Mouse (Mus musculus) testis, adult 2 months (tissue): ENCODE results near the gene Pfn4. TPM values are rescaled to one million over a fixed set of nuclear protein-coding genes. Genes with fewer than 3 reads are reported as not detected.

Source experiments
- H3K27ac ChIP-seq: fragments of 200-500 bp; 2 replicates; pipeline ENCODE4 v1.5.1; 2012; ENCODE audit warnings: low read depth, low read length; ENCODE audit not compliant: control insufficient read depth, insufficient read depth
- H3K27me3 ChIP-seq: fragments of 200-500 bp; 2 replicates; pipeline ENCODE4 v1.6.1; 2012; ENCODE audit warnings: mild to moderate bottlenecking, low read length, moderate library complexity; ENCODE audit not compliant: control insufficient read depth, insufficient read depth
- H3K36me3 ChIP-seq: fragments of 200-500 bp; 2 replicates; pipeline ENCODE4 v1.6.1; 2012; ENCODE audit warnings: mild to moderate bottlenecking, low read length; ENCODE audit not compliant: control insufficient read depth, insufficient read depth
- H3K4me1 ChIP-seq: fragments of 200-500 bp; 2 replicates; pipeline ENCODE4 v1.6.1; 2012; ENCODE audit warnings: low read length; ENCODE audit not compliant: control insufficient read depth, insufficient read depth
- H3K4me3 ChIP-seq: fragments of 200-500 bp; 2 replicates; pipeline ENCODE4 v1.5.1; 2012; ENCODE audit warnings: low read depth, mild to moderate bottlenecking, low read length, moderate library complexity, mixed read lengths; ENCODE audit not compliant: control insufficient read depth
- CTCF ChIP-seq: fragments of 200-500 bp; IDR thresholded peaks from 2 replicates; pipeline ENCODE4 v1.5.1; 2012; ENCODE audit warnings: low read depth, mild to moderate bottlenecking, inconsistent platforms, low read length, moderate library complexity; ENCODE audit not compliant: control insufficient read depth, insufficient read depth, insufficient replicate concordance
- POLR2A ChIP-seq: fragments of 200-500 bp; IDR thresholded peaks from 2 replicates; pipeline ENCODE4 v1.6.1; 2012; ENCODE audit warnings: low read depth, mild to moderate bottlenecking, inconsistent platforms, low read length, moderate library complexity; ENCODE audit not compliant: control insufficient read depth
- polyA plus RNA-seq: library from polyadenylated mRNA; depleted of rRNA; stranded (reverse); fragments of >200 nt; gene quantifications from 2 replicates; pipeline ENCODE4 v1.2.3, GENCODE M21; 2012; rRNA removed

Gene Pfn4
- polyA plus RNA-seq, result 165 and 173 TPM in 2 replicates

DNA sequence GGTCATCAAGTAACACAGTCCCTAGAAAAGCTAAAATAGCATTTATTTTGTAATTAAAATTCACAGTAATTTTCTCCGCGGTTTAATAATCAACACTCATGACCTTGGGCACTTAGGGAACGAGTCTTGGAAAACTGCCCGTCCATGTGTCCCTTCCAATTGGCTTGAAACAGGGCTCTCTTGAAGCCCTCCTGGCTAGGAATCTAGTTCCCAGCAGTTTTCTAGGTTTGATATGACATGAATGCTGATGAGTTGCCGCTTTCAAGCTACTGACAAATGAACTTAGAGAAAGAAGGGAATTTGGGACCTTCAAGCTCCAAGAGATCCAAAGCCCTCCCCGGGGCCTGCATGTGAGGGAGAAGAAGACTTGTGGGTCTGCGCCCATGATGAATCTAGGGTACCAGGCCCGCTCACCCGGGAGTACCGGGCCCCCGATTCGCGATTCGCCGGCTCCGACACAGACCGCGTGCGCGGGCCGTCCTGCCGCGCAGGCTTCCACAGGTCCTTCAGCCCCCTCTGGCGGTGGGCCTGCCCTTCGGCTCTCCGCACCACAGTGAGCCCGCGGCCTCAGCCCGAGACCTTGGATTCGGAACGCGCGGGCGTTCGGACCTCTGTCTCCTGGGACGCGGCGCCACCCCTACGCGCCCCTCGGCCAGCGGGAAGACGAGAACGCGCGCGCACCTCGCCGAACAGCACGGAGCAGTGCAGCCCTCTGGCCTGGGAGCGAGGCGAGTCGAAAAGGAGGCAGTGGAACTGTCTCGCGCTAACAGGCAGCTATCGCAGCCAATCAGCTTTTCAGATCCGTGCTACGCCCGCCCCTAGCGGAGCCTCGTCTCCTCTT, at the start of gene Pfn4, which contains the start of gene Fam228b:
Gene Pfn4, plus strand, starts transcription at position 531 of the 841 bp plus-strand sequence.
Gene Fam228b, minus strand, starts transcription at position 776 of the 841 bp plus-strand sequence.
- peak within 1 kb of the TSS; percentile 93 for H3K27ac ChIP-seq
- H3K27me3 ChIP-seq, result no peaks in the 10 kb centered on the region
- peak; percentile 82 for TF ChIP-seq CTCF
- TF ChIP-seq POLR2A, result peak; percentile 89
- H3K36me3 ChIP-seq, result no peaks in the 10 kb centered on the region
- H3K4me1 ChIP-seq, result no peaks in the 10 kb centered on the region; the same call in none of the 2 replicates
- H3K4me3 ChIP-seq, result peak within 1 kb of the TSS; percentile 91

DNA sequence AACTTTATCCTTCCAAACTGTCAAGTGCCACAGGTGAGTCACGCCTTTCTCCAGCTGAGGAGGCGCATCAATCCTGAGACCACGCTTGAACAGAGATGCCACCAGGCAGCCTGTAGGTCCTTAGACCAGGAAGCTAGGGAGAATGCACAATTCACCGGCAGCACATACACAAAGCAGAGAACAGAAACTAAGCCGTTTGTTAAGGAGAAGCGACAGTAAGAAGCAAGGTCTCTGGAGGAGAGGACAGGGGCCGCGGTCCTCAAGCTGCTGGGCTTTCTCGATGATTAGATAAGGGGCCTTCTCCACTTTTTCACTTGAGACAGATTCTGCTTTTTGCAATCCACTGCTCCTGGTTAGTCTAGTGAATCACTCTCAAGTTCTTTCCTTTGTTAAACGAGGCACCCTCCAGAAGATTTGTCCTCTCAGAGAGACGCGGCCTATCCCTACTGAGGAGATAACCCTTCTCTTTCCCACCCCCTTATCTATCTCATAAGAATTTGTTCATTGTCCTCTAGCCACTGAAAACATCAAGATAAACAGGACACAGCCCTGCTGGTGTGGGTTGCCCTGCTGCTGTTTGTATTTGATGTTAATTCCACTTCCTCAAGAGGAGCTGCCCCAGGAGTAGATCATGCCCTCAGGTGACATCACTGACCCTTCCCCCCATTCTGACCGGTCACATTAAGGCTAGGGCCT, 49.6 kb upstream of the Pfn4 start:
- H3K4me1 ChIP-seq, result peaks cover 6% of the 10 kb centered on the region
- H3K27ac ChIP-seq, result no peak overlapping the region
- no peak overlapping the region for H3K4me3 ChIP-seq
- no peaks in the 10 kb centered on the region; the same call in 1 of the 2 replicates for H3K36me3 ChIP-seq
- TF ChIP-seq POLR2A (no peak), CTCF (no peak)
- H3K27me3 ChIP-seq, result no peaks in the 10 kb centered on the region

DNA sequence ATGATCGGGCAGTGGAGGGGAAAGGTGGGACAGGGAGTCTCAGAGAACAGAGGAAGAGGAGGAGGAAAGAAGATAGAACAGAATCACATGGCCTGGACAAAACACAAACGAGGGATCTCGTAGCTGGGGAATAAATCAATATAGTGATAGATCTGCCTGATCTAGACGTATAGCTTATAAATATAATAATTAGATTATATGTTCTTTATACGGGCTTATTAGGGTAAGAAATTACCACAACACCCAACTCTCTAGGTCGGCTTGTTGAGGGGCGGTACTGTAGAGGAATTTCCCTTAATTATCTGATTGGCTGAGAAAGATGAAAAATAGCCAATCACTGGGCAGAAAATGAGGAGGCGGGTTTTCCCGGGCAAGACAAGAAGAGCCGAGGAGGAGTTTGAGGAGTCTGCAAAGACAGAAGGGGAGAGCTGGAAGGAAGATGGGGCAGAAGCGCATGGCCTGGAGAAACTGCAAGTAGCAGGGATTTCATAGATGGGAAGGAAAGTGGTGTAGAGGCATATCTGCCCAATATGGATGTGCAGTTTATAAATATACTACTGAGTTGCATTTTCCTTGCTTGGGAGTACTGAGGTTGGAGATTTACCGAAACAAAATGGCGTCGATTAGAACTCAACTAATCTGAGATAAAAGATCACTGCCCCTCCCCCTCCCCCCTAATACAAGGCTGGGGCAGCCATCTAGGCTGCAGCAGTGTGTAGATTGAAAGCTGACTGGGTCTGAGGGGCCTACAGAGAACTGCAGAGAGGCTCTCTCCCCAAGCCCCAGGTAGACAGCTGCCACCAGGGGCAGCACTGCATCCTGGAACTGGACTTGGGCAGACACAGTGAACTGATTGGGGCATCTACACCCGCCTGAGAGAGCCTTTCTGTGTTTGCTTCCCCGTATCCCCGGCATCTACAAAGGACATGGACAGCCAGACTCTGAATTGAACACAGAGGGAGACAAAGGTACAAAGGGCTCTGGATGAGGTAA, 48.8 kb upstream of the Pfn4 start:
- no peak for TF ChIP-seq POLR2A
- TF ChIP-seq CTCF, result 0 out of 2 replicates have a peak, but pooled peaks have one; percentile 14
- H3K4me1 ChIP-seq, result peaks cover 6% of the 10 kb centered on the region
- no peaks in the 10 kb centered on the region for H3K27me3 ChIP-seq
- H3K27ac ChIP-seq, result no peak overlapping the region
- no peaks in the 10 kb centered on the region; the same call in 1 of the 2 replicates for H3K36me3 ChIP-seq
- 0 out of 2 replicates have a peak overlapping the region, but pooled peaks have one; percentile 3 for H3K4me3 ChIP-seq

DNA sequence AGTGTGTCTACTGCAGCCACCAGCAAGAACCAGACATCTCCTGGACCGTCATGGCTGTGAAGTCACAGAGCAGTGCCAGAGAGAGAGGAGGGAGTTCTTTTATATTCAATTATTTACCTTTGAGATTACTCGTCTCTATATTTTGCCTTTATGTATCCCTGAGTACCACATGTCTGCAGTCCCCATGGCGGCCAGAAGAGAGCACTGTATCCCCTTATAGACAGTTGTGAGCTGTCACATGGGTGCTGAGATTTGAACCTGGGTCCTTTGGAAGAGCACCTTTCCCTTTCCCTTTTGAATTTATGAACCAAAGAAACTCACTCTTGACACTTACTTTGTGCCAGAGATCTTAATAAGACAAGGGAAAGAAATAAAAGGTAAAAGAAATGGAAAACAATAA, 39.7 kb upstream of the Pfn4 start:
- no peak overlapping the region for H3K4me3 ChIP-seq
- no peaks in the 10 kb centered on the region; the same call in none of the 2 replicates for H3K36me3 ChIP-seq
- H3K27me3 ChIP-seq, result no peaks in the 10 kb centered on the region
- TF ChIP-seq CTCF, result no peak
- no peak for TF ChIP-seq POLR2A
- no peaks in the 10 kb centered on the region for H3K4me1 ChIP-seq
- no peak overlapping the region for H3K27ac ChIP-seq

DNA sequence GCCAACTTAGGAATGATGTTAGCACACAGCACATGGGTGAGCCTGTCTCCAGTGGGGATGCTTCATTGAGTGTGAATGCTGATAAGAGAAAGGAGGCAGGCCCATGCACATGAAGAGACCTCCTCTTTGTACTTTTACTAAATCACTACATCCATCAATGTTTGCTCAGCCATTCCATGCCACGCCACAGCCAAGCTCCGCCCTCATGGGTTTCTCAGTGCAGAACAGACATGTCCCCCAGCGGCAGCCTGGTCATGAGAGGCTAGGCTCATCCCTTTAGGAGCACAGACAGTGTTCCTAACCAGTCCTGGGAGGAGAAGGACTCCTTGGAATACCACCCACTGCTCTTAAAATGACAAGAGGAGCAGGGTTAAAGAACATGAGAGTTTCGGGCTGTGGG, 37.2 kb upstream of the Pfn4 start:
- Histone ChIP-seq H3K27me3 (no peaks in the 10 kb centered on the region), H3K4me3 (no peak overlapping the region), H3K4me1 (no peaks in the 10 kb centered on the region), H3K27ac (no peak overlapping the region), H3K36me3 (no peaks in the 10 kb centered on the region; the same call in none of the 2 replicates)
- no peak for TF ChIP-seq CTCF
- TF ChIP-seq POLR2A, result no peak

DNA sequence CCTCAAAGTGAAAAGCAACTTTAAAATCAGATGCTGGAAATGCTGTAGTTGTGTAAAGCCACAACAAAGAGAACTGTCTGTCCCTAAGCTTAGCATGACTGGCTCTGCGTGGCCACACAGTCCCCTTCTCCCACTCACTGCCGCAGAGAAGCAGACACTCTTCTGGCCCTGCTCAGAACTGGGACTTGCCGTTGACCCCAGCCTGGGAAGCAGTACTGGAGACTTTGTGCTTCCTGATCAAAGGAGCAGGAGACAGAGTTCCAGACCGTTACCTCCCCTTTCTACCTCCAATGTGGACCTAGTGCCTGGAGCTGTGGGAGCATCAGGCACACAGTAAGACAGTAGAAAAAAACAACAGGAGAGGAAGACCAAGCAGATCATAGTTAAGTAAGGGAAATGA, 36.5 kb upstream of the Pfn4 start:
- H3K27ac ChIP-seq, result no peak overlapping the region
- H3K4me3 ChIP-seq, result no peak overlapping the region
- H3K36me3 ChIP-seq, result no peaks in the 10 kb centered on the region; the same call in none of the 2 replicates
- no peaks in the 10 kb centered on the region for H3K4me1 ChIP-seq
- TF ChIP-seq POLR2A, result no peak
- TF ChIP-seq CTCF, result no peak
- H3K27me3 ChIP-seq, result no peaks in the 10 kb centered on the region
